8 mouse cellular contexts compared by ENCODE assay signal in genomic region chr12:86974387-86975288, GRCm38 (mm10). TPM values are rescaled to one million over a fixed set of nuclear protein-coding genes. Genes with fewer than 3 reads are reported as not detected.
DNase-seq lines count a peak whose midpoint lies in the region; ATAC-seq and TF ChIP-seq lines count a peak whose summit lies in the region.

No protein-coding gene starts in this region.

- DNase-seq in A20 (ENCODE audit: low read depth, low spot score): peak; percentile 52
- peak; percentile 76 for DNase-seq in kidney, postnatal 10 days
- DNase-seq in testis, postnatal 14 days (ENCODE audit: low spot score): peak; percentile 80

- peak overlapping the region; percentile 69 for H3K4me2 ChIP-seq in heart, embryonic 14.5 days (ENCODE audit: low read length)
- H3K4me2 ChIP-seq in liver, embryonic 16.5 days (ENCODE audit: low read depth, low read length): peak overlapping the region; percentile 59
- H3K4me2 ChIP-seq in neural tube, embryonic 13.5 days: peak overlapping the region; percentile 54

- peak overlapping the region; percentile 59 for H3K9ac ChIP-seq in heart, embryonic 14.5 days (ENCODE audit: low read length)
- peak overlapping the region; percentile 5; the same call in 1 of the 2 replicates for H3K9ac ChIP-seq in liver, embryonic 16.5 days (ENCODE audit: low read depth, low read length)
- H3K9ac ChIP-seq in neural tube, embryonic 13.5 days: peak overlapping the region; percentile 47

- H3K27ac ChIP-seq in bone marrow, adult 2 months (ENCODE audit: control insufficient read depth, insufficient read depth, low read depth, low read length, poor library complexity): no peak overlapping the region
- H3K27ac ChIP-seq in heart, embryonic 14.5 days (replicated peaks in 1 of 2; ENCODE audit: control insufficient read depth in 1 of 2, insufficient read depth in 1 of 2, low read depth in 2 of 2, low read length in 2 of 2): no peak overlapping the region
- H3K27ac ChIP-seq in liver, embryonic 16.5 days (ENCODE audit: low read length): no peak overlapping the region
- H3K27ac ChIP-seq in neural tube, embryonic 13.5 days (replicated peaks): peak overlapping the region; percentile 87

- peaks cover 22% of the 10 kb centered on the region for H3K27me3 ChIP-seq in erythroblast, embryonic 14.5 days (ENCODE audit: control insufficient read depth)
- peaks cover 16% of the 10 kb centered on the region for H3K27me3 ChIP-seq in heart, embryonic 14.5 days (ENCODE audit: control insufficient read depth, insufficient read depth, low read length)
- H3K27me3 ChIP-seq in liver, embryonic 16.5 days (ENCODE audit: control insufficient read depth, insufficient read depth, low read depth, low read length): peaks cover 16% of the 10 kb centered on the region
- peaks cover 21% of the 10 kb centered on the region for H3K27me3 ChIP-seq in neural tube, embryonic 13.5 days

- no peak for TF ChIP-seq POLR2A in bone marrow, adult 2 months (IDR thresholded peaks at IDR 0.05; ENCODE audit: borderline replicate concordance, control insufficient read depth, low read depth, low read length)

- no peaks in the 10 kb centered on the region for H3K36me3 ChIP-seq in erythroblast, embryonic 14.5 days (ENCODE audit: control insufficient read depth)
- H3K36me3 ChIP-seq in heart, embryonic 14.5 days (ENCODE audit: control insufficient read depth, insufficient read depth, low read length): no peaks in the 10 kb centered on the region
- no peaks in the 10 kb centered on the region for H3K36me3 ChIP-seq in liver, embryonic 16.5 days (ENCODE audit: control insufficient read depth, insufficient read depth)
- no peaks in the 10 kb centered on the region for H3K36me3 ChIP-seq in neural tube, embryonic 13.5 days

- peak; percentile 68 for TF ChIP-seq CTCF in bone marrow, adult 2 months (IDR thresholded peaks at IDR 0.05; ENCODE audit: control insufficient read depth, insufficient read depth, low read length)

- no peaks in the 10 kb centered on the region for H3K9me3 ChIP-seq in erythroblast, embryonic 14.5 days (ENCODE audit: control insufficient read depth, low read length)
- H3K9me3 ChIP-seq in heart, embryonic 14.5 days (ENCODE audit: control insufficient read depth, low read length): no peaks in the 10 kb centered on the region
- no peaks in the 10 kb centered on the region for H3K9me3 ChIP-seq in liver, embryonic 16.5 days (replicated peaks; ENCODE audit: control insufficient read depth, low read length)
- H3K9me3 ChIP-seq in neural tube, embryonic 13.5 days: no peaks in the 10 kb centered on the region

- ATAC-seq in heart, embryonic 14.5 days (ENCODE audit: insufficient number of reproducible peaks, insufficient read depth, low FRiP score, low read depth): peak; percentile 49; the same call in 1 of the 2 replicates
- ATAC-seq in liver, embryonic 16.5 days (ENCODE audit: low read depth): peak; percentile 44; the same call in 1 of the 2 replicates
- ATAC-seq in neural tube, embryonic 13.5 days (ENCODE audit: low read depth): peak; percentile 80

- WGBS in bone marrow, adult 2 months: 14% methylated on average over 40 of the region's 40 CpGs
- WGBS in heart, embryonic 14.5 days: 7% methylated on average over 39 of the region's 40 CpGs
- 13% methylated on average over 40 of the region's 40 CpGs for WGBS in liver, embryonic 16.5 days (ENCODE audit: insufficient replicate concordance)
- whole genome bisulfite sequencing in neural tube, embryonic 13.5 days: 6% methylated on average over 40 of the region's 40 CpGs

- no peak overlapping the region for H3K4me3 ChIP-seq in bone marrow, adult 2 months (replicated peaks; ENCODE audit: control insufficient read depth, low read depth, low read length)
- H3K4me3 ChIP-seq in erythroblast, embryonic 14.5 days (replicated peaks): peak overlapping the region; percentile 46
- peak overlapping the region; percentile 18 to 30 for H3K4me3 ChIP-seq in heart, embryonic 14.5 days (ENCODE audit: control insufficient read depth in 1 of 2, insufficient read depth in 1 of 2, low read depth in 1 of 2, low read length in 2 of 2)
- H3K4me3 ChIP-seq in liver, embryonic 16.5 days (ENCODE audit: low read depth, low read length): peak overlapping the region; percentile 28
- peak overlapping the region; percentile 19 for H3K4me3 ChIP-seq in neural tube, embryonic 13.5 days

- no peaks in the 10 kb centered on the region for H3K4me1 ChIP-seq in bone marrow, adult 2 months (ENCODE audit: control insufficient read depth, insufficient read depth, low read length)
- H3K4me1 ChIP-seq in erythroblast, embryonic 14.5 days (ENCODE audit: control insufficient read depth): peaks cover 29% of the 10 kb centered on the region
- H3K4me1 ChIP-seq in heart, embryonic 14.5 days (ENCODE audit: control insufficient read depth in 2 of 2, insufficient read depth in 2 of 2, low read length in 2 of 2): peaks cover 21 to 34% of the 10 kb centered on the region in 2 experiments
- peaks cover 8% of the 10 kb centered on the region for H3K4me1 ChIP-seq in liver, embryonic 16.5 days (ENCODE audit: control insufficient read depth, low read depth, low read length)
- H3K4me1 ChIP-seq in neural tube, embryonic 13.5 days (replicated peaks): peaks cover 57% of the 10 kb centered on the region

RNA-seq across cellular contexts. Expression of gene Zdhhc22, which starts 15.6 kb away (rescaled TPM):
- polyA plus RNA-seq in bone marrow, adult 2 months (2011; ENCODE audit: insufficient read depth, insufficient read length, low replicate concordance, missing spikeins): not detected in 2 replicates
- polyA plus RNA-seq in erythroblast, embryonic 14.5 days (2012): not detected in 2 replicates
- polyA plus RNA-seq in heart, embryonic 14.5 days (2014; fragmentation: Nextera tagmentation; extraction: Ambion mirVana): 0.09 TPM in 2 replicates
- polyA plus RNA-seq in liver, embryonic 16.5 days (2015; fragmentation: Nextera tagmentation; extraction: Ambion mirVana): not detected in 2 replicates
- polyA plus RNA-seq in neural tube, embryonic 13.5 days (2015; fragmentation: Nextera tagmentation; extraction: Ambion mirVana): 17.1 and 23.5 TPM in 2 replicates

RNA-seq across cellular contexts. Expression of gene Cipc, which starts 27.8 kb away (rescaled TPM):
- 5.5 and 5.9 TPM in 2 replicates for polyA plus RNA-seq in bone marrow, adult 2 months (2011; ENCODE audit: insufficient read depth, insufficient read length, low replicate concordance, missing spikeins)
- polyA plus RNA-seq in erythroblast, embryonic 14.5 days (2012): 0.42 and 0.61 TPM in 2 replicates
- 26.6 and 27.1 TPM in 2 replicates for polyA plus RNA-seq in heart, embryonic 14.5 days (2014; fragmentation: Nextera tagmentation; extraction: Ambion mirVana)
- polyA plus RNA-seq in liver, embryonic 16.5 days (2015; fragmentation: Nextera tagmentation; extraction: Ambion mirVana): 7.8 and 7.9 TPM in 2 replicates
- polyA plus RNA-seq in neural tube, embryonic 13.5 days (2015; fragmentation: Nextera tagmentation; extraction: Ambion mirVana): 39.2 and 45.6 TPM in 2 replicates

RNA-seq across cellular contexts. Expression of gene Tmem63c, which starts 46.5 kb away (rescaled TPM):
- polyA plus RNA-seq in bone marrow, adult 2 months (2011; ENCODE audit: insufficient read depth, insufficient read length, low replicate concordance, missing spikeins): not detected in 2 replicates
- not detected in 2 replicates for polyA plus RNA-seq in erythroblast, embryonic 14.5 days (2012)
- 0.05 and 0.35 TPM in 2 replicates for polyA plus RNA-seq in heart, embryonic 14.5 days (2014; fragmentation: Nextera tagmentation; extraction: Ambion mirVana)
- polyA plus RNA-seq in liver, embryonic 16.5 days (2015; fragmentation: Nextera tagmentation; extraction: Ambion mirVana): not detected in 2 replicates
- polyA plus RNA-seq in neural tube, embryonic 13.5 days (2015; fragmentation: Nextera tagmentation; extraction: Ambion mirVana): 6.1 and 7.1 TPM in 2 replicates

Comparison
In these comparisons a context has a peak if more than half of its experiments do, and no peak if none do; other contexts are left out.
1. H3K9ac ChIP-seq: peak in every context shown above with its lines; median percentile 59 in heart, embryonic 14.5 days; 47 in neural tube, embryonic 13.5 days; 5 in liver, embryonic 16.5 days.
2. RNA of gene Zdhhc22, which starts 15.6 kb away (polyA plus RNA-seq): 17.1 to 23.5 TPM in neural tube, embryonic 13.5 days; not detected in bone marrow, adult 2 months, 0.09 TPM in heart, embryonic 14.5 days, not detected in liver, embryonic 16.5 days and not detected in erythroblast, embryonic 14.5 days; every median in the first group is over 10 times any median in the second.
3. Peak in every context shown above with its lines, with median percentiles within 50 percentile points of each other: DNase-seq, ATAC-seq and H3K4me2 ChIP-seq.